Mouse (Mus musculus): ENCODE measurements around the gene Mink1. TPM values are rescaled to one million over a fixed set of nuclear protein-coding genes. Genes with fewer than 3 reads are reported as not detected.

Gene Mink1
- polyA plus RNA-seq, 1 experiment from 2014 or later: 10.4 TPM

DNA sequence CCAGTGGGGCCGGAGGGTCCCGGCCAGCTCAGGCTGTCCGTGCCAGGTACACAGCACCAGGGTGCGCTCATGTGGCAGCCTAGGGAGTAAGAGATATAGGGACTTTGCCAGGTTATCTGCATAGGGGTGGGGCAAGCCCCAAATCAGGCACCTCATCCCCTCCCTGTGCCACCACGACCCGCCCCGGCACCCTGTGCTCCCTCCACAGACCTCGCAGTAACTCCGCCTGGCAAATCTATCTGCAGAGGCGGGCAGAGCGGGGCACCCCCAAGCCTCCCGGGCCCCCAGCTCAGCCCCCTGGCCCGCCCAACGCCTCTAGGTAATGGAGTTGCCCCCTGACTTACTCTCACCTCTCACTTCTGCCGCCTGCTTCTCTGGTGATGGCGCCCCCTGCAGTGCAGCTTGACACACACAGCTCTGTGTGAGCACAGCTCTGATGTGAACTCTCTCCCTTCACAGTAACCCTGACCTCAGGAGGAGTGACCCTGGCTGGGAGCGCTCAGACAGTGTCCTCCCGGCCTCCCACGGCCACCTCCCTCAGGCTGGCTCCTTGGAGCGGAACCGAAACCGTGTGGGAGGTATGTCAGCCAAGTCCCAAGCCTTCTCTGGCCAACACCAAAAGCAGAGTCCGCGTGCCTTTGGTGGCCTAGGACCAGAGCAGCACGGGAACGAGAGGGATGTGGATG lies 45.8 kb downstream of the Mink1 start:
- H3K9me3 ChIP-seq (replicated peaks; ENCODE audit: control insufficient read depth, low read length): no peaks in the 10 kb centered on the region
- 89% methylated on average over 26 of the region's 26 CpGs for WGBS

DNA sequence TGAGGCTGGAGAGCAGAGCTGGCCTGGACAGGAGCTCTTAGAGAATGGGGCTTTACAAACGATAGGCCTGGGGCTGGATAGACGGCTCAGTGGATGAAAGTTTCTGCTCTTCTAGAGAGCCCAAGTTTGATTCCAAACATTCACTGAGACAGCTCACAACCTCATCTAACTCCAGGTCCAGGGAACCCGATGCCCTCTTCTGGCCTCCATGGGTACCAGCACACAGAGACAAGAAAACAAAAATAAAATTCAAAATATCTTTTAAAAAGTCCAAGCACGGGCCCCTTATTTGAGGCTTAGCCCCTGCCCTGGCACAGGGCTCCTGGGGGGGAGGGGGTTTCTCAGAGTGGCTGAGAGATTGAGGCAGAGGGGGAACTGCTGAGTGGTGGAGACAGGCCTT lies 48.1 kb downstream of the Mink1 start:
- no peak for DNase-seq (ENCODE audit: low spot score)

More for the DNA sequence above, 45.8 kb downstream of the Mink1 start:
- ATAC-seq (no peak), DNase-seq (ENCODE audit: low spot score) (no peak)
- Histone ChIP-seq H3K9ac (ENCODE audit: low read length) (no peak overlapping the region), H3K4me1 (ENCODE audit: control insufficient read depth, insufficient read depth, low read length) (no peaks in the 10 kb centered on the region), H3K4me3 (ENCODE audit: low read depth, low read length) (no peak overlapping the region), H3K27me3 (replicated peaks; ENCODE audit: control insufficient read depth, insufficient read depth, low read length) (no peaks in the 10 kb centered on the region), H3K36me3 (ENCODE audit: control insufficient read depth, insufficient read depth, low read length) (peaks cover 96% of the 10 kb centered on the region), H3K4me2 (ENCODE audit: low read length) (no peak overlapping the region), H3K27ac (ENCODE audit: low read depth, low read length) (no peak overlapping the region)

DNA sequence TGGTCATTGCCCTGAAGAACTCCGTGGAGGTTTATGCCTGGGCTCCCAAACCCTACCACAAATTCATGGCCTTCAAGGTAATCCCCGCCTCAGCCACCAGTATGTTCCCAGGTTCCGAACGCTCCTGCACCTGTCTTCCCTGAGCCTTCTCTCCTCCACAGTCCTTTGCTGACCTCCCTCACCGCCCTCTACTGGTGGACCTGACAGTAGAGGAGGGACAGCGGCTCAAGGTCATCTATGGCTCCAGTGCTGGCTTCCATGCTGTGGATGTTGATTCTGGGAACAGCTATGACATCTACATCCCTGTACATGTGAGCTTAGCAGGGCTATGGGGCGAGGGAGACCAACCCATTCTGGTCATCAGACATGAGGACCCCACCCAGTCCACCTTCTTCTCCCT lies 49.8 kb downstream of the Mink1 start:
- no peak overlapping the region for H3K4me2 ChIP-seq (ENCODE audit: low read length)
- no peaks in the 10 kb centered on the region for H3K9me3 ChIP-seq (replicated peaks; ENCODE audit: control insufficient read depth, low read length)
- peaks cover 57% of the 10 kb centered on the region for H3K36me3 ChIP-seq (ENCODE audit: control insufficient read depth, insufficient read depth, low read length)
- H3K4me3 ChIP-seq (ENCODE audit: low read depth, low read length): no peak overlapping the region
- ATAC-seq (no peak), DNase-seq (ENCODE audit: low spot score) (no peak)
- H3K9ac ChIP-seq (ENCODE audit: low read length): no peak overlapping the region
- H3K27ac ChIP-seq (ENCODE audit: low read depth, low read length): no peak overlapping the region
- no peaks in the 10 kb centered on the region for H3K27me3 ChIP-seq (replicated peaks; ENCODE audit: control insufficient read depth, insufficient read depth, low read length)
- WGBS: 80% methylated on average over 7 of the region's 7 CpGs
- 0 out of 2 replicates have a peak, but pooled peaks cover 6% of the 10 kb centered on the region for H3K4me1 ChIP-seq (ENCODE audit: control insufficient read depth, insufficient read depth, low read length)

More for the DNA sequence above, 48.1 kb downstream of the Mink1 start:
- Histone ChIP-seq H3K4me1 (ENCODE audit: control insufficient read depth, insufficient read depth, low read length) (0 out of 2 replicates have a peak, but pooled peaks cover 6% of the 10 kb centered on the region), H3K9ac (ENCODE audit: low read length) (no peak overlapping the region), H3K27me3 (replicated peaks; ENCODE audit: control insufficient read depth, insufficient read depth, low read length) (no peaks in the 10 kb centered on the region), H3K4me3 (ENCODE audit: low read depth, low read length) (no peak overlapping the region), H3K4me2 (ENCODE audit: low read length) (no peak overlapping the region), H3K36me3 (ENCODE audit: control insufficient read depth, insufficient read depth, low read length) (peaks cover 74% of the 10 kb centered on the region), H3K9me3 (replicated peaks; ENCODE audit: control insufficient read depth, low read length) (no peaks in the 10 kb centered on the region), H3K27ac (ENCODE audit: low read depth, low read length) (no peak overlapping the region)
- no peak for ATAC-seq
- WGBS: 89% methylated on average over 4 of the region's 4 CpGs

DNA sequence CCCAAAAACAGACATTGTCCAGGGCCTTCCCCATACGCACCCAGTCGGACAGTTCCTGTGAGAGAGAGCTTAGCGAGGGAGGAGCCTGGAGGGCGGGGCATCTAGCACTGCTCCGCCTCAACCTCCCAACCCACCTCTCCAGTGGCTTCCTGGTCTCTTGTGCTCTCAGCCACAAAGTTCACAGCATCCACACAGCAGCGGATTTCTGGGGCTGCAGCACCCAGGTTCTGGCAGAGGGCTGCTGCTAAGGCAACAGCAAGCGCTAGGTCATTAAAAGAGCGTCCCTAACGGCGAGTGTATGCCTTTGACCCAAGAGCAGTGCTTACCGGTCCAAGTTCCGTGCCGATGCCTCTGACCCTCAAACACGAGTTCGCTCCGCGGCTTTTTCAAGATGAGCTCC lies 52.4 kb downstream of the Mink1 start:
- peak overlapping the region; percentile 15 for H3K4me3 ChIP-seq (ENCODE audit: low read depth, low read length)
- H3K4me2 ChIP-seq (ENCODE audit: low read length): peak overlapping the region; percentile 50
- no peak overlapping the region for H3K27ac ChIP-seq (ENCODE audit: low read depth, low read length)
- H3K9me3 ChIP-seq (replicated peaks; ENCODE audit: control insufficient read depth, low read length): no peaks in the 10 kb centered on the region
- WGBS: 3% methylated on average over 17 of the region's 17 CpGs
- 0 out of 2 replicates have a peak, but pooled peaks cover 6% of the 10 kb centered on the region for H3K4me1 ChIP-seq (ENCODE audit: control insufficient read depth, insufficient read depth, low read length)
- DNase-seq (ENCODE audit: low spot score): peak; percentile 32
- peak overlapping the region; percentile 35; the same call in 1 of the 2 replicates for H3K9ac ChIP-seq (ENCODE audit: low read length)
- H3K27me3 ChIP-seq (replicated peaks; ENCODE audit: control insufficient read depth, insufficient read depth, low read length): no peaks in the 10 kb centered on the region
- no peak for ATAC-seq
- H3K36me3 ChIP-seq (ENCODE audit: control insufficient read depth, insufficient read depth, low read length): peaks cover 31% of the 10 kb centered on the region

DNA sequence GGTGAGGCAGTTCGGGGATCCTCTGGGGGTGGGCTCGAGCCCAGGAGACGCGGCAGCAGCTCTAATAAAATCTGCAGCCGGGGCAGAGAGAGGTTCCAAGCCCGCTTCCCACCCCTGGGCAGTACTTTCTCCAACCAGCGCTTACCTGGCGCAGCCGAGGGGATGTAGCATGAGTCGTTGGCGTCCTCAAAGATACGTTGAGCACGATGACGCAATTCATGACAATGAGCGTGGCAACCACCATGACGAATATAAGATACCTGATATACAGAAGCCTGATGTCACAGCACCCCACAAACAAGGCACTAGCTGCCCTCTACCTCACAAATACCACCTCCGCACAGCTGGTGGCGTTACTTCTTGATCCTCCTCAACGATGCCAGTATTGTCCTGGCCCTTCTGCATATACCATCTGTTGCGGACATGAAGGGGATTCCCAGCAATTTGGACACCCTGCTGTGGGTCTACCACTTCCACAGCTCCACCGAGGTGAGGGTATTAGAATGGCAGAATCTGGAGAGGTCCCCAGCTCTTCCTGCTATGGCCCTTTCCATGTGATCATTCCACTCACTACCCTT lies 52.9 kb downstream of the Mink1 start, which contains the start of gene 4930544D05Rik:
4930544D05Rik (plus strand) TSS at position 333 of the 578 bp plus-strand sequence.
- no peaks in the 10 kb centered on the region for H3K27me3 ChIP-seq (replicated peaks; ENCODE audit: control insufficient read depth, insufficient read depth, low read length)
- H3K9ac ChIP-seq (ENCODE audit: low read length): peak within 1 kb of the TSS; percentile 35; the same call in 1 of the 2 replicates
- H3K9me3 ChIP-seq (replicated peaks; ENCODE audit: control insufficient read depth, low read length): no peaks in the 10 kb centered on the region
- H3K4me2 ChIP-seq (ENCODE audit: low read length): peak within 1 kb of the TSS; percentile 50
- H3K36me3 ChIP-seq (ENCODE audit: control insufficient read depth, insufficient read depth, low read length): peaks cover 26% of the 10 kb centered on the region
- ATAC-seq (no peak), DNase-seq (ENCODE audit: low spot score) (peak; percentile 4)
- 0 out of 2 replicates have a peak, but pooled peaks cover 6% of the 10 kb centered on the region for H3K4me1 ChIP-seq (ENCODE audit: control insufficient read depth, insufficient read depth, low read length)
- no peak within 1 kb of the TSS for H3K27ac ChIP-seq (ENCODE audit: low read depth, low read length)
- peak within 1 kb of the TSS; percentile 15 for H3K4me3 ChIP-seq (ENCODE audit: low read depth, low read length)
- 16% methylated on average over 21 of the region's 21 CpGs for WGBS

DNA sequence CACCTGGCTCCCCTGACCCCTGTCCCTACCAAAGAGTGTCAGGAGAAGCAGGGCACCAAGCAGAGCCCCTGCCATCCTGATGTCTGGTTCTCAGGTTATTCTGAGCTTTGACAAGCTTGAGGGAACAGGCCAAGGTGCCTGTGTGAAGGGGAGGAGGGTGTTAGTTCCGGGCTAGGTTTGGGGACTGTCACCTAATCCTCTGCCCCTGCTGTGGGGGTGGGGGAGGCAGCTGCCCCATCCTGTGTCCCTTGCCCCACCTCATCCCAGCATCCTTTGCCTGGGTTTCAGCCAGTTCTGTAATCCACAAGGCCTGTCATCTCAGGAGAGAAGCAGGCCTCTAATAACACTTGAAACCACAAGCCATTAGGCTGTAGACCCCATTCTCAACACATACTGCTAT lies 56.4 kb downstream of the Mink1 start, which contains the start of gene Chrne:
Chrne (minus strand) TSS at position 116 of the 400 bp plus-strand sequence.
- no peak for ATAC-seq

DNA sequence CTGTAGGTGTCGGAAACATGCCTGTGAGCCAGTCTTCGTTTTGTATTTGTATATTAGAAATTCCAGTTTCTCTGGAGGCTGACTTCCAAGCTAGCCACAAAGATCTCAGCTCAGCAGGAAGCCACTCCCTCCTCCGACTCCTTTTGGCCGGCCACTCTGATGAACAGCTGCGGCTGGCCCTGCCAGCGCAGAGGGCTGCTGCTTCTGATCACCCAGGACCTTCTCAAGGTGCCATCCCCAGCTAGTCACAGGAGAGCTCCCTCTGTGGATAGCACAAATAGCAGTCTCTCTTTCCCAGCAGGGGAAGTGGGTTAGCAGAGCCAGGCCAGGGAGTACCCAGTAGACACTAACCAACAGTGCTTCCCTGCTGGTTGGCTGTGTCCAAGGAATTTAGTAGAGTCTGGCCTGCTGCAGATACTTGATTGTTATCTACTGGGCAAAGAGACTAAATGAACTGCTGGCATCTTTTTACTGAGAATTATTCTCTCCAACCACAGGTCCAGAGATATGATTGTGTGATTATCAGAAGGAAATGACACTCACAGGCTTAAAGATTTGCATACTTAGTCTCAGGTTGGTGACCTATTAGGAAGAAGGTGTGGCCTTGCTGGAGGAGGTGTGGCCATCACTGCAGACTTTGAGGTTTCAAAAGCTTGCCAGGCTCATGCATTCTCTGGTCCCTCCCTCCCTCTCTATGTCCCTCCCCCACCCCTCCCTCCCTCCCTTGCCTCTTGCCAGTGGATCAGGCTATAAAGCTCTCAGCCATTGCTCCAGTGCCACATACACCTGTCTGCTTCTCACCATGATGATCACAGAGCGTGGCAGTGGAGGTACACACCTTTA lies 59.5 kb downstream of the Mink1 start:
- Histone ChIP-seq H3K4me3 (ENCODE audit: low read depth, low read length) (no peak overlapping the region), H3K9me3 (replicated peaks; ENCODE audit: control insufficient read depth, low read length) (no peaks in the 10 kb centered on the region), H3K27ac (ENCODE audit: low read depth, low read length) (no peak overlapping the region), H3K27me3 (replicated peaks; ENCODE audit: control insufficient read depth, insufficient read depth, low read length) (no peaks in the 10 kb centered on the region), H3K4me1 (ENCODE audit: control insufficient read depth, insufficient read depth, low read length) (no peaks in the 10 kb centered on the region), H3K4me2 (ENCODE audit: low read length) (no peak overlapping the region), H3K9ac (ENCODE audit: low read length) (no peak overlapping the region; the same call in 1 of the 2 replicates), H3K36me3 (ENCODE audit: control insufficient read depth, insufficient read depth, low read length) (no peaks in the 10 kb centered on the region)
- WGBS: 46% methylated on average over 7 of the region's 7 CpGs
- ATAC-seq (no peak), DNase-seq (ENCODE audit: low spot score) (no peak)

More for the DNA sequence above, 56.4 kb downstream of the Mink1 start, which contains the start of gene Chrne:
- Histone ChIP-seq H3K36me3 (ENCODE audit: control insufficient read depth, insufficient read depth, low read length) (no peaks in the 10 kb centered on the region), H3K9ac (ENCODE audit: low read length) (no peak within 1 kb of the TSS), H3K27me3 (replicated peaks; ENCODE audit: control insufficient read depth, insufficient read depth, low read length) (no peaks in the 10 kb centered on the region), H3K4me1 (ENCODE audit: control insufficient read depth, insufficient read depth, low read length) (0 out of 2 replicates have a peak, but pooled peaks cover 6% of the 10 kb centered on the region), H3K4me3 (ENCODE audit: low read depth, low read length) (no peak within 1 kb of the TSS), H3K27ac (ENCODE audit: low read depth, low read length) (no peak within 1 kb of the TSS), H3K4me2 (ENCODE audit: low read length) (no peak within 1 kb of the TSS), H3K9me3 (replicated peaks; ENCODE audit: control insufficient read depth, low read length) (no peaks in the 10 kb centered on the region)
- no peak for DNase-seq (ENCODE audit: low spot score)
- WGBS: 72% methylated on average over 1 of the region's 1 CpGs

DNA sequence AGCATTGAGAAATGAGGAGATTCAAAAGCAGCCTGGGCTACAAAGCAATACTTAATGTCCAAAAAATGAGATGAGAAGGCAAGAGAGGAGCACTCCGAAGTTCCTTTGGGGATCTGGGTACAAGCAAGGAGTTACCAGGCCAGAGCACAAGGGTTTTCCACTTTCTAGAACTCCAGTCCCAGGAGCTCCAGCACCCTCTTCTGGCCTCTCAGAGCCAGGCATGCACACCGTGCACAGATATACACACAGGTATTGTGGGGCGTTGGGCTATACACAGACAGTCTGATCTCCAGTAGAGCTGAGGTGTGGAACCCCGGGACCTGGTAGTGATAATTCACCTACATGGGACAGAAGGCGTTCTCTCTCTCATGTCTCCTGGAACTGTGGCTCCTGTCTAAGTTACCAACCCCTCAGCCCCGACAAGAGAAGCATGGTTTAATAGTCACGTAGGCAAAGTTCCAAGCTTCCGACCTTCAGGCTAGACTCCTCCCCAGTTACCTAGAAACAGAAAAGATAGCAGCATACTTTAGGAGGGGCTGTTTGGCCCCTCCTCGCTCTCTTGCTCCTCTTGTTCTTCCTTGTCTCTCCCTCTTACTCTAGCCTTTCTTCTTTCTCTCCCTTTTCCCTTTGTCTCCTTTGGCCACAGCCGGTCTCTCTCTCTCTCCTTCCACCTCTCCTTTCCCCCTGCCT lies 60.5 kb downstream of the Mink1 start:
- DNase-seq (ENCODE audit: low spot score) (no peak), ATAC-seq (no peak)
- 84% methylated on average over 10 of the region's 10 CpGs for WGBS
- Histone ChIP-seq H3K4me1 (ENCODE audit: control insufficient read depth, insufficient read depth, low read length) (no peaks in the 10 kb centered on the region), H3K9ac (ENCODE audit: low read length) (no peak overlapping the region), H3K4me2 (ENCODE audit: low read length) (no peak overlapping the region), H3K36me3 (ENCODE audit: control insufficient read depth, insufficient read depth, low read length) (no peaks in the 10 kb centered on the region), H3K4me3 (ENCODE audit: low read depth, low read length) (no peak overlapping the region), H3K9me3 (replicated peaks; ENCODE audit: control insufficient read depth, low read length) (no peaks in the 10 kb centered on the region), H3K27ac (ENCODE audit: low read depth, low read length) (no peak overlapping the region), H3K27me3 (replicated peaks; ENCODE audit: control insufficient read depth, insufficient read depth, low read length) (no peaks in the 10 kb centered on the region)

Measured in forebrain, embryonic 14.5 days (tissue).